Mouse (Mus musculus) left cerebral cortex, postnatal 14 days (tissue): Measurements from ENCODE around the gene Fam25c. TPM values are rescaled to one million over a fixed set of nuclear protein-coding genes. Genes with fewer than 3 reads are reported as not detected.
A peak's percentile ranks its signal among the peaks of the same experiment; 100 is the strongest.

ENCODE experiments used
- DNase-seq, 2 experiments: peaks; one replicate each; pipeline ENCODE4 v3.0.0; 2021 to 2022; ENCODE audit warnings: low spot score in 2 of 2, mixed read lengths in 1 of 2
- intact Hi-C: fragments of 180-260 bp; cut with DNase I; formaldehyde crosslinking; loops from one replicate; pipeline ENCODE4 v1.15.1; 2025
- long read RNA-seq, 2 experiments: library from polyadenylated mRNA; stranded (forward); transcript quantifications; one replicate each; pipeline ENCODE4 v2.0.0; 2021
- total RNA-seq, 2 experiments: library from RNA; stranded (reverse); gene quantifications; 2 replicates each; pipeline ENCODE4 v1.2.3; 2021

The Fam25c gene
- not detected for total RNA-seq
- long read RNA-seq, experiment 1 = 0 reads
- long read RNA-seq, experiment 2 = 0 reads

- DNase-seq = no peak
- intact Hi-C loops = no loop called here
Observed at GRCm38 (mm10) chr14:34355301-34355700, at the start of gene Fam25c. TSS of gene Fam25c (minus strand) at chr14:34355433.

GRCm38 (mm10) chr14:34403424-34403823, 48.2 kb upstream of the Fam25c start:
- no peak for DNase-seq
- intact Hi-C loops = no loop called here

DNA sequence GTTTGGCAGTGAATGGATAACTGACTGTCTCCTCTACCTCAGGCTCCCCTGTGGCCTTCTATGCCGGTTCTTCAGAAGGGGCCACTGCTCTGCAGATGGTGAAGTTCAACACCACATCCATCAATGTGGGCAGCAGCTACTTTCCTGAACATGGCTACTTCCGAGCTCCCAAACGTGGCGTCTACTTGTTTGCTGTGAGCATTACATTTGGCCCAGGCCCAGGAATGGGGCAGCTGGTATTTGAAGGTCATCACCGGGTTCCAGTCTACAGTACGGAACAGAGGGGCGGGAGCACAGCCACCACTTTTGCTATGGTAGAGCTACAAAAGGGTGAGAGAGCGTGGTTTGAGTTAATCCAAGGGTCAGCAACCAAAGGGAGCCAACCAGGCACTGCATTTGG, 47.6 kb upstream of the Fam25c start:
- no peak for DNase-seq
- intact Hi-C loops = no loop called here

DNA sequence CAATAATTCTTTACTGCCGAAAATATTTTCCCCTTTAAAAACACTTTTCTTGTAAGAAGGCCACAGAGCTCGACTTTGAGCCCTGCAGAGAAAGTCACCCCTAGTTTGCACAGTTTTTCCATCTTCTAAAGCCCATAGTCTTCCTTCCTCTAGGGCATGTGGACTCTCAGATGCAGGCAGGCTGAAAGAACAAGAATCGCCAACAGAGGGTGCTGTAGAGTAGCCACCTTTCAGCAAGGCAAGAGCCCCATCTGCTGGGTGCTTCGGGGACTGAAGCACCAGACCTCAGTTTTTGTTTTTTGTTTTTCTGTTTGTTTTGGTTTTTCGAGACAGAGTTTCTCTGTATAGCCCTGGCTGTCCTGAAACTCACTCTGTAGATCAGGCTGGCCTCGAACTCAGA, 45.9 kb upstream of the Fam25c start:
- DNase-seq = peak; percentile 78 to 82
- intact Hi-C loops = no loop called here

GRCm38 (mm10) chr14:34400021-34400420, 44.8 kb upstream of the Fam25c start:
- intact Hi-C loops = no loop called here
- DNase-seq = no peak

DNA sequence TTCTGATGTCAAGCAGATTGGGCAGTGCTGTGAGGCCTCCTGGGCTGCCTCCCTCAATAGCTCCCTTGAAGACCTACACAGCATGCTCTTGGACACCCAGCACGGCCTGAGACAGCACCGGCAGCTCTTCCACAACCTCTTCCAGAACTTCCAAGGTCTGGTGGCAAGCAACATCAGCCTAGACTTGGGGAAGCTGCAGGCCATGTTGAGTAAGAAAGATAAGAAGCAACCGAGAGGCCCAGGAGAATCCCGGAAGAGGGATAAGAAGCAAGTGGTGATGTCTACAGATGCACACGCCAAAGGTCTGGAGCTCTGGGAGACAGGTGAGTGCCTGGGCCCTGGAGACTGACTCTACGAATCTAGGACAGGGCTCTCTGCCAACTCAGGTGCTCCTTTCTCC, 44.1 kb upstream of the Fam25c start:
- intact Hi-C loops = no loop called here
- DNase-seq = no peak

- intact Hi-C loops = no loop called here
- DNase-seq = no peak
Observed at GRCm38 (mm10) chr14:34398901-34399300, 43.7 kb upstream of the Fam25c start.

GRCm38 (mm10) chr14:34397871-34398270, 42.6 kb upstream of the Fam25c start:
- no peak for DNase-seq
- intact Hi-C loops = no loop called here

DNA sequence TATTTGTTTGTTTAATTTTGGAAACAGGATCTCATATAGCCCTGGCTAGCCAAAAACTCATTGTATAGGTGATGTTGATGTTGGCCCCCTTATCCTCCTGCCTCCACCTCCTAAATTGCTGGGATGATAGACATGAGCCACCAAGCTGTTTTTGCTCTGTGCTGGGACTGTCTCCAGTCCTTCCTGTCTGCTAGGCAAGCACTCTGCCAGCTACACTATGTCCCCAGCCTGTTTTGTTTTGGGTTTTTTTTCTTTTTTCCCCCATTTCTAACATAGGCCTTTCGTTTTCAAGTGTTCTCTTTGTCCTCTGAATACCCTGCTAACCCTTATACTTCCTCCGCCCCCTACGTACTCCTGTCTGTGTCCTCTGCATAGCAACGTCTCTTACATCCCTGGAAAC, 38.1 kb upstream of the Fam25c start:
- no peak for DNase-seq
- intact Hi-C loops = no loop called here

DNA sequence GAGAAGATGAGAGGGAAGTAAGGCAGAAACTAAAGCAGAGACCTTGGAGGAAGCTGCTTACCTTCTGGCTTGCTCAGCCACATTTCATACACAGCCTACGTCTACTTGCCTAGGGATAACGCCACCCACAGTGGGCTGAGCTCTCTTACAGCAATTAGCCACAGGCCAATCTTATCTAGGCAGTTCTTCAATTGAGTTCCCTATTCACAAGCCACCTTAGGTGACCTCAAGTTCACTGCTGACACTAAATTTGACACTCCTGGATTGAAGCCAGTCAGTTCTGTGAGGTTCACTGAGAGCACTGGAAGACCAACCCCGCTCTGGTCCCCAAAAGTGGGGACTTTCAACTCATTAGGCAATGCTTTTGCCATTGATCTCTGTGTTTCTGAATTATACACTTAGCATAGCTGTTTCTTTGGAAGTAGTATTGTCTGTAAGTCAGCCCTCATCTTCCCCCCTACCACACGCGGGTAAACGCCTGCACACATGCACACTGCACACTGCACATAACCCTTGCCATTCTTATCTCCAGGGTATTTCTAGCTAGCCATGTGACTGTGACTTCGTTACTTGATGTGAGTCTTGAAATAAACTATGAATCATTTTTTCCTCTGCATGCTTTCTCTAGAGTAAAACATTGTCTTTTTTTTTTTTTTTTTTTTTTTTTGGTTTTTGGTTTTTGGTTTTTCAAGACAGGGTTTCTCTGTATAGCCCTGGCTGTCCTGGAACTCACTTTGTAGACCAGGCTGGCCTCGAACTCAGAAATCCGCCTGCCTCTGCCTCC, 27.9 kb upstream of the Fam25c start:
- peak in 1 of 2 experiments; percentile 38 for DNase-seq
- intact Hi-C loops = no loop called here

DNA sequence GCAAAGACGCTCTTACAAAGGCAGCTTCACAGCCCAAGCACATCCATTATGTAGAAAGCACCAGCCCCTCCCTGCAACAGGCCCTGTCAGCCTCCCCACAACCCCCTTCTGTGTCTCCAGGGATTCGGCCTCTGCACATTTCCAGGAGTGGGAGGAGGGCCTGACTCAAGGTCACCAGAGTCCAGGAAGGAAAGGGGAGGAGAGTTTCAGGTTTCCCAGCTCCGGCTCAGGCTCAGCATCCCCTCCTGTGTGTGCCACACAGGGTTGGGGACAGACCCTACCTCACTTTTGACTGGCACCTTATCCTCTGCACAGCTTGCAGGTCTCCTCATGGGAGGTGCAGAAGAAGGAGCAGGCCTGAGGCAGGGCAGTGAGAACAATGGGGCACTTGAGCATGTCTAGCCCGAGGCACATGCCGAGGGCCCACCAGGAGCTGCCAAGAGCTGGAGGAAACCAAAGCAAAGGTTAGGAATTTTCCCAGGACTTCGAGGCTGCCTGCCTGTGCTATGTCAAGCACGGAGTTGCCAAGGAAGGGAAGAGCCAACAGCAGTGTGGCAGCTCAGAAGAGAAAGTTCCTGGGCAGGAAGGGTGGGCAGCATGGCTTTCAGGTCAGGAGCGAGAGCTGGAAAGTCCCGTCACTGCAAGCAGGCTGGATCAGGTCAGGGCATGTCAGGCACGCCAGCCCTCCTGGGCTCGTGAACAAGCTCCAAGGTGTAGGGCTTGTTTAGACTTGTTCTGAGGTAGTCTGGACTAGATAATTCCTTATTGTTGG, 23.5 kb upstream of the Fam25c start:
- intact Hi-C loops = no loop called here
- DNase-seq = no peak

DNA sequence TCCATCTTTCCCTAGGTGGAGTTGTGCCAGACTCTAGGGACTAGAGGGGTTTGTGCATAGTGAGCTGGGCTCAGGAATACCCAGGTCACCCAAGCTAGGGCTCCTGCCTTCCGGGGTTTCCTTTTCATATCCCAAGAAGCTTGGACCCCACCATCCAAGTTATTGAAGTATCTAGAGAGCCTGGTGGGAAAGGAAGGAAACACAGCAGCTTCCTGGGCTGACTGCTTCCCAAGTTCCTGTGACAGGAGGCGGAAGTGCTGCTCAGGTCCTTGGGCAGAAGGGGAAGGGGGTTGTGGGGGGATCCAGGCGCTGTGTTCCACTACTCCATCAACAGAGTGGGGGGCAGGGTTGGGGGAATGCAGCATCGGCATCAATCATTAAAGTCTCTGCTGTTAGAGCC, 21.9 kb upstream of the Fam25c start:
- DNase-seq = no peak
- intact Hi-C loops = no loop called here

GRCm38 (mm10) chr14:34375941-34376340, 20.7 kb upstream of the Fam25c start:
- DNase-seq = no peak
- intact Hi-C loops = no loop called here

DNA sequence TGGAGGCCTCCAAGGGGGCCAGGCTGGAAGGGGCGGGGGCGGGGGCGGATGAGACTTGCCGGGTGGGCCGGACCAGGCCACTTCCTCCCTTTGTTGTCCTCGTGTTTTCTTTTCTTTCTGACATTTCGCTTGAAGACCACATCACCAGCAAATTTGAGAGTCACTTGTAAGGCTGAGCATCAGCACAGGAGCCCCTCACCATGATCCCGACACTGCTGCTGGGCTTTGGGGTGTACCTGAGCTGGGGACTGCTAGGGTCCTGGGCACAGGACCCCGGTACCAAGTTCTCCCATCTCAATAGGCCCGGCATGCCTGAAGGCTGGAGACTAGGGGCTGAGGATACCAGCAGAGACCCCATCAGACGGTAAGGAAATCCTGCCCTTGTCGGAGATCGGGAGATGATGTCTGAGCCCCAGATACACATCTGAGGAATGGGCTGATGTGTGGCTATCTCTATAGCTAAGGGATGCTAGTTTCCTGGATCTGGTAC, 20.2 kb upstream of the Fam25c start, which contains the start of gene Mmrn2:
TSS of gene Mmrn2 (plus strand) at position 51 of the 490 bp plus-strand sequence.
- intact Hi-C loops = no loop called here
- no peak for DNase-seq

DNA sequence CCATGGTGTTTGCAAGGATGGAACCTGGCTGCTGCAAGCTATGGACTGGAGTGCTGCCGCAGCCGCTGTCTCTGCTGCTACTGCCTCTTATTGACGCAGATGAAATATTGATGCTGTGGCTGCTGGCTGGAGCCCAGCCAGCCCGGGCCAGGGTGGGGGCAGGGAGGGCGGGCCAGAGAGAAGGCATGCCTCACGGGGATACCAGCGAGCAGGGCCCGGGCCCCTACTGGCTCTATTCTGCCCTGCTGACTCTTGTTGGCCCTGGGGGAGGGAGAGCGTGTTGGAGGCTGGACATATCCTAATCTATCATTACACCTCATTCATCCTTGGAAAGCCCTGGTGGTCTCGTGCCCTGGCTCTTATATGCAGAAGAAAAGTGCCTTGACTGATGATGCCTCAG, 19.3 kb upstream of the Fam25c start, which contains the start of gene Sncg:
TSS of gene Sncg (minus strand) at position 213 of the 400 bp plus-strand sequence.
- intact Hi-C loops = no loop called here
- DNase-seq = no peak

GRCm38 (mm10) chr14:34373581-34373980, 18.3 kb upstream of the Fam25c start:
- intact Hi-C loops = no loop called here
- no peak for DNase-seq

DNA sequence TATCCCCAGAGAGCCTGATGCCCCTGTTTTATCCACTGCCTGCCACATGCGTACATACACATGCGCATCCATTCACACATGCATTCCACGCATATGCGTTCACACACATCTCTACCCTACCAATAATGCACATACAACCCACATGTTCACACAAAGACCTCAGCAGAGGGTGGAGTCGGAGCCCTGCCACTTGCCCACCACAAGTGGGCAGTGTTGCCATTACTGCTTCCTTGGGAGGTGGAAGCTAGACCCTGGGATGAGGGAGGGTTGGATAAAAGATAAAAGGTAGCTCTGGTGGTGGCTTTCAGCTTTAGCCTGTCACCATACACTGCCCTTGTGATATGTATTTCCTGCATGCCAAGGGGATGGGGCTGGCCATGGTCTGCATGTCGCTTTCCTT, 17.4 kb upstream of the Fam25c start:
- intact Hi-C loops = loop anchor here (1.0 kb wide), 1 partner anchor 198 kb away; no protein-coding TSS in a partner anchor
- peak; percentile 57 to 64 for DNase-seq

DNA sequence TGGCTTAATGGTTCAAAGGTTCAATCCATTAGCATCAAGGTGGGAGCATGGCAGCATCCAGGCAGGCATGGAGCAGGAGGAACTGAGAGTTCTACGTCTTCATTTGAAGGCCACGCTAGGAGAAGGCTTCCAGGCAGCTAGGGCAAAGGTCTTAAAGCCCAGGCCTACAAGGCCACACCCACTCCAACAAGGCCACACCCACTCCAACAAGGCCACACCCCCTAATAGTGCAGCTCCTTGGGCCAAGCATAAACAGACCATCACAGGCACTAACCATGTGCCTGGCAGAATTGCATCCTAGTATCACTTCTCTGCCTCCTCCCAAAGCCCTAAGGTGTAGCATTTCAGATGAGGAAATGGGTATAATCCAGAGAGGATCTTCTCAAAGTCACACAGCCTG, 16.5 kb upstream of the Fam25c start:
- no peak for DNase-seq
- intact Hi-C loops = loop anchor here (1.0 kb wide), 1 partner anchor 199 kb away; no protein-coding TSS in a partner anchor

DNA sequence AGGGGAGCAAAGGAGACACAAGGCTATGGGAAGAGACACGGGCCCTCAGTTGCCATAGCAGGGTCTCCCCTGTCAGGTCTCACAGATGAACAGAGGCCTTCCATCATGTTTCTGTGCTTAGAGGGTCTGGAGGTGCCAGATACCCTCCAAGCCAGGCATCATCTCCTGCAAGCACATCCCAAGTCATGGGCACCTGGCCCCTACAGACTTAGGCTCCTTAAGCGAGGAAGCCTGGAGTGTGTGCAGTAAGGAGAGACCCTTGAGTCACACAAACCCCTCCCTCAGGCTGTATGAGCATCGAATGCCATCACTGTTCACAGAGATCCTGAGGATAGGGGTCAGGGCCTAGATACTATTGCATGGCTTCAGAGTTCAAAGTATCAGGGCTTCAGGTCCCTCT, 15.7 kb upstream of the Fam25c start:
- DNase-seq = no peak
- intact Hi-C loops = no loop called here

GRCm38 (mm10) chr14:34370203-34370602, 15.0 kb upstream of the Fam25c start:
- intact Hi-C loops = no loop called here
- no peak for DNase-seq
